ENCODE assay signal across 30 mouse cellular contexts in the genomic region with DNA sequence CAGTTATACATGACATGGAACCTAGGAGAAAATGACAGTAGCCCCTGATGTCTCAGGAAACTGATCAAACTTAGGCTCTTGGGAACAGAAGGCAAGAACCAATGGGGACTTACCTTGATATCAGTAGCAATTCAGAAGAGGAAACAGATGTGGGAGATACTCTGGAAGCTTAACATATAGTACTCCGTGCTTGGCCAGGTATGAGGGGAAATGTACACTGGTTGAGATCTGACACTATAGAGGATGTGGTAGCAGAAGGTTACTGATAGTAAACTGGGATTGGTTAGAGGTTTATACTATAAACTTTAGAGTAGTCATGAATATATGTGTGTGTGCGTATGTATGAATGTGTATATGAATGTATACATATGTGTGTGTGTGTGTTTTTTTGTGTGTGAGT.
"Had no signal": no experiment of that assay in that cellular context is flagged by ENCODE, and none has a peak within 500 bp of the region (broad histone marks: within the 10 kb centered on the region; RNA-seq: fewer than 3 reads in every experiment).

No protein-coding gene starts in this region.

- H3K9ac ChIP-seq: limb, embryonic 12.5 days; limb, embryonic 13.5 days; limb, embryonic 15.5 days; liver, embryonic 12.5 days; liver, embryonic 13.5 days; liver, embryonic 14.5 days; liver, embryonic 15.5 days; liver, postnatal 0 days; lung, embryonic 14.5 days; lung, embryonic 15.5 days; midbrain, embryonic 12.5 days; midbrain, embryonic 13.5 days; midbrain, embryonic 15.5 days; neural tube, embryonic 12.5 days had no signal

- H3K27me3 ChIP-seq: limb, embryonic 12.5 days; limb, embryonic 13.5 days; limb, embryonic 15.5 days; liver, embryonic 12.5 days; lung, embryonic 15.5 days; megakaryocyte, embryonic 14.5 days; midbrain, embryonic 15.5 days; neural tube, embryonic 12.5 days had no signal

- H3K36me3 ChIP-seq: limb, embryonic 10.5 days; limb, embryonic 12.5 days; limb, embryonic 13.5 days; limb, embryonic 15.5 days; liver, embryonic 12.5 days; liver, embryonic 13.5 days; liver, embryonic 15.5 days; lung, embryonic 15.5 days; midbrain, embryonic 10.5 days; midbrain, embryonic 12.5 days; midbrain, embryonic 13.5 days; midbrain, embryonic 15.5 days; neural tube, embryonic 12.5 days had no signal

- H3K27ac ChIP-seq: limb, embryonic 10.5 days; limb, embryonic 12.5 days; limb, embryonic 13.5 days; limb, embryonic 15.5 days; liver, embryonic 12.5 days; liver, embryonic 13.5 days; liver, embryonic 14.5 days; liver, embryonic 15.5 days; lung, embryonic 15.5 days; macrophage; midbrain, embryonic 10.5 days; midbrain, embryonic 12.5 days; midbrain, embryonic 13.5 days; midbrain, embryonic 15.5 days; neural tube, embryonic 12.5 days had no signal

- H3K4me3 ChIP-seq: limb, embryonic 10.5 days; limb, embryonic 12.5 days; limb, embryonic 13.5 days; limb, embryonic 15.5 days; liver, embryonic 12.5 days; liver, embryonic 13.5 days; liver, embryonic 15.5 days; lung, embryonic 15.5 days; megakaryocyte, embryonic 14.5 days; midbrain, embryonic 10.5 days; midbrain, embryonic 12.5 days; midbrain, embryonic 13.5 days; midbrain, embryonic 15.5 days; myocyte; neural tube, embryonic 12.5 days had no signal

- ATAC-seq: liver, embryonic 12.5 days; liver, postnatal 0 days; lung, postnatal 0 days; midbrain, embryonic 13.5 days; midbrain, embryonic 15.5 days; midbrain, embryonic 16.5 days had no signal

- DNase-seq: left cerebral cortex, postnatal 4 days; liver; liver, embryonic 13.5 days; liver, postnatal 0 days; lung, adult 18-20 months; lung, adult 2 months; lung, embryonic 14.5 days; lung, postnatal 10 days; lung, postnatal 14 days; lung, postnatal 36 days; lung, postnatal 4 days; midbrain, embryonic 14.5 days had no signal

- H3K9me3 ChIP-seq: limb, embryonic 10.5 days; limb, embryonic 12.5 days; limb, embryonic 13.5 days; limb, embryonic 15.5 days; liver, embryonic 12.5 days; liver, embryonic 13.5 days; liver, embryonic 15.5 days; lung, embryonic 15.5 days; megakaryocyte, embryonic 14.5 days; midbrain, embryonic 10.5 days; midbrain, embryonic 12.5 days; midbrain, embryonic 13.5 days; midbrain, embryonic 15.5 days; neural tube, embryonic 12.5 days had no signal
